Mouse (Mus musculus): ENCODE measurements at regions not wholly inside any gene's neighbourhood (a gene's known extent, or its start where the extent isn't known, plus 50 kb on each side); places are given as distances from the start of the nearest gene placed in this dataset.

DNA sequence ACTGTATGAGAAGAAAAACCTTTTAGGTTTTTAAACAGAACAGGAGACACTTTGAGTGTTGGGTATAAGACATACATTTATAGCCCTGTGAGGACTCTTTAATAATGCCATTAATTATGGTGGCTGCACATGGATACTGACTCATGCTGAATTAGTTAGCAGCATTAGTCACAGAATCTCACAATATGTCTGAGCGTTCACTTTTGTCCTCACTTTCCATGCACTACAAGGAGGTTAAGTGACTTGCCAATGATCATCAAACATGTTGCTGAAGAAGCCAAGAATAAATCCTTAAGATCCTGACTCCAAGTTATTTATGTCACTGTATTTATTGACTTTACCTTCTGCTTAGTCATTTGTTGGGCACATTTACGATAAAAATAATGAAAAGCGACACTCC is 105.6 kb upstream of the Atxn7l3b start:
- no peak for TF ChIP-seq CTCF (conservative IDR thresholded peaks at IDR 0.05)
- DNase-seq (ENCODE audit: low spot score in 2 of 2): no peak
- no peak overlapping the region for H3K4me3 ChIP-seq
- no peak overlapping the region for H3K27ac ChIP-seq

GRCm38 (mm10) chr10:113032870-113033269 is 104.1 kb upstream of the Atxn7l3b start:
- TF ChIP-seq CTCF (conservative IDR thresholded peaks at IDR 0.05): no peak
- no peak for DNase-seq (ENCODE audit: low spot score in 2 of 2)
- no peak overlapping the region for H3K4me3 ChIP-seq
- no peak overlapping the region for H3K27ac ChIP-seq

DNA sequence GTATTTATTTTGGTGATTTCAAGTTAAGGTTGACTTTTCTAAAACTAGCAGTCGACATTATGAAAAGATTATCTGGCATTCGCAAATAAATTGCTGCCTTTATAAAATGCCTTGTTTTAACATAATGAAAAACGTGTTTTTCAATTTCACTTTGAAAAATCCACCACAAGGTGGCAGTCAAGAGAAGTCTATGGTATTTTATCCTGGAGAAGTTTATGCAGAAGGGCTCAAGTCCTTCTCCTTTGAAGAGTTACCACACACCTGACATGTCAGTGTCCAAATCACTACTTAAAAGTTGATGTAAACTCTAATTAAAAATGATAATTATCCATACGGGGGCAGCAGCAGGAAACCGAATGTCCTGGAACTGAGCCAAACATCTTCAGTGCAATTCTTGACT is 98.5 kb upstream of the Atxn7l3b start:
- 0 out of 2 replicates have a peak overlapping the region, but pooled peaks have one; percentile 19 for H3K4me3 ChIP-seq
- peak; percentile 86 for TF ChIP-seq CTCF (conservative IDR thresholded peaks at IDR 0.05)
- DNase-seq (ENCODE audit: low spot score in 2 of 2): peak; percentile 8 to 44
- H3K27ac ChIP-seq: no peak overlapping the region

GRCm38 (mm10) chr10:113024633-113025032 is 95.8 kb upstream of the Atxn7l3b start:
- Histone ChIP-seq H3K4me3 (no peak overlapping the region), H3K27ac (no peak overlapping the region)
- DNase-seq (ENCODE audit: low spot score in 2 of 2): no peak
- no peak for TF ChIP-seq CTCF (conservative IDR thresholded peaks at IDR 0.05)

- Histone ChIP-seq H3K27ac (no peak overlapping the region), H3K4me3 (no peak overlapping the region)
- no peak for TF ChIP-seq CTCF (conservative IDR thresholded peaks at IDR 0.05)
- no peak for DNase-seq (ENCODE audit: low spot score in 2 of 2)
These were observed 80.3 kb upstream of the Atxn7l3b start for GRCm38 (mm10) chr10:113009124-113009523.

DNA sequence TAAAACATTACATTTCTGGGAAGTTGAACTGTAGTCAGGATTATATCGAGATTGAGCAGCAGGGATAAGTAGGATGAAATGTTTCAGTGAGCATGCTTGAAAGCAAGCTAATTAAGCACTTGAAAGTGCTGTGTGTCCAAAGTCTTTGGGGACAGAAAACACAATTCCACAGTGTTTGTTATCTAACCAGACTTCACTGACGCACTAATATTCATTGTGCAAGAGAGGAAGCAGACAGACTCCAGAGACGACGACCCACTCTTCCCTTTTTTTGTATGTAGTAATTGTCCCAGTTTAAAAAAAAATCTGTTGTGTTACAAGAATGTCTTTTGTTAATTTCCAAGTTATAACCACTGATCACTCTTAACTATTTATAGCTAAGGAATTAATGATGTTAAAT is 61.9 kb upstream of the Atxn7l3b start:
- no peak for TF ChIP-seq CTCF (conservative IDR thresholded peaks at IDR 0.05)
- DNase-seq (ENCODE audit: low spot score in 2 of 2): no peak
- Histone ChIP-seq H3K4me3 (no peak overlapping the region), H3K27ac (no peak overlapping the region)

DNA sequence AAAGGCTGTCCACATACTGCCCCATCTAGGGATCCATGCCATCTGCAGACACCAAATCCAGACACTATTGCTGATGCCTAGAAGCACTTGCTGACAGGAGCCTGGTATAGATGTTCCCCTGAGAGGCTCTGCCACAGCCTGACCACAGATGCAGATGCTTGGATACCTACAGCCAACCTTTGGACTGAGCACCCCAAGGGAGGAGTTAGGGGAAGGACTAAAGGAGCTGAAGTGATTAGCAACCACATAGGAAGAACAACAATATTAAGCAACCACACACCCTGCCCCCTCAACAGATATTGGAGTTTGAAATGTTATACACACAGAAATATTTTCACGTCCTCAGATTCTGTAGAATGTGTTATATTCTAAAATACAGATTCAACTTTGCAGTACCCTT is 53.9 kb upstream of the Atxn7l3b start:
- no peak overlapping the region for H3K4me3 ChIP-seq
- no peak for DNase-seq (ENCODE audit: low spot score in 2 of 2)
- no peak for TF ChIP-seq CTCF (conservative IDR thresholded peaks at IDR 0.05)
- H3K27ac ChIP-seq: no peak overlapping the region

Data from layer of hippocampus, adult 2 months (tissue).